Mouse (Mus musculus) MEL-GATA-1-ER (cell line): ENCODE results near the gene Trip6.

Source experiments
- DNase-seq: peaks from one replicate; pipeline ENCODE4 v3.0.0-alpha.2; 2012; ENCODE audit warnings: low read depth; ENCODE audit errors: extremely low read depth

Gene Trip6

DNA sequence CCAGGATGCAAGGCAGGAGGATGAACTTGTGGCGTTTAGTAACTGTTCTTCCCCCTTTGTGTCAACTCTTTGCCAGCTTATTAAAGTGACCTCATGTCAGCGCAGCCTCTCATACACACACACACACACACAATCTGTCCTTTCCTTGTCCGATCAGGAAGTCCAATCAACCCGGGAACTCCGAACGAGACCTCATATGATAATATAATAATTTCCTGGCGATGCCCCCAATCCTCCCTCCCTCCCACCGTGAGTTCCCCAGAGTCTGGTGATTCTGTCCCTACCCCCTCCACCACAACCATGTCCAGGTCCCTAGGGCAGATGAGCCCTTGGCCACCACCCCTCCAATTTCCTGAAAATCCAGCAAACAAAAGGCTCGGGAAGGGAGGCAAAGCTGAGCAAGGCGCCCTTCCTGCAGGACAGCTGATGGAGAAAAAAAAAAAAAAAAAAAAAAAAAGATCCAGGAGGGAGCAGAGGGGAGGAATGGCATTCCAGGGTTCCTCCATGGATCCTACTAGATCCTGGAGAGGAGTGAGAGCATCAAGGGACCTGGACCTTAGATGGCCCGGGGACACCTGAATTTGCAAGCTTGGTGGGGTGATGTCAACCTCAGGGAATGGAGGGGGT lies 24.6 kb upstream of the Trip6 start:
- no peak for DNase-seq

DNA sequence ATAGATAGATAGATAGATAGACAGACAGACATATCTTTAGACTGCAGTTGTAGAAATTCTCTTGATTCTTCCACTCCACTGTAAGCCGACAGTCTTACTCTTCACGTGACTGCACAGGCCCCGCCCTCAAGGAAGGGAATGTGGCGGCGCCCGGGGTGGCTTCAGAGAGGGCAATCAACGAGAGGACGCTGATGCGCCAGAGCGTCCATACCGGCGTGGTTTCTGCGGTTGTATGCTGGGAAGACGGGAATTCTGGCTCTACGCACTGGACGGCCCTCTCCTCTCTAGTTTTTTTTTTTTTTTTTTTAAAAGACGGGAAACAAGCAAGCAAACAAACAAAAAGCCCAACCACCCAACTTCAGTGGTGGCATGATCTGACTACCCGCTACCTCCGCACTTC lies 24.1 kb upstream of the Trip6 start:
- peak; percentile 58 for DNase-seq

DNA sequence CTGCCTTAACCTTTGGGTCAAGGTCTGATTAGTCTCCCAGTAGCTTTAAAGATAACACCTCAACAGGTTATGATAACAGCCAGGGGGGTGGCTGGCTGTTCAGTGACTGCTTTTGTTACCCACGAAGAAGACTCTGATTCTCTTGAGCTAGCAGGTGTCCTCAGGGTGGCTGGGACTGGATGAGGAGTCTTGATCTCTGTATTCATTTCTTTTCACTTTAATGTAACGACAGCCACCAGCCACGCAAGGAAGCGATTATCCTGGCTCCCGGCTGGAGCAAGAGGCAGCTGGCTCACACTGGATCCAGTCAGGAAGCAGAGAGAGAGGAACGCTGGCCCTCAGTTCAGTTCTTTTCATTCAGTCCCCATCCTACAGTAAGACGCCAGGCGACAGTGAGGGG lies 23.0 kb upstream of the Trip6 start:
- DNase-seq, result no peak

DNA sequence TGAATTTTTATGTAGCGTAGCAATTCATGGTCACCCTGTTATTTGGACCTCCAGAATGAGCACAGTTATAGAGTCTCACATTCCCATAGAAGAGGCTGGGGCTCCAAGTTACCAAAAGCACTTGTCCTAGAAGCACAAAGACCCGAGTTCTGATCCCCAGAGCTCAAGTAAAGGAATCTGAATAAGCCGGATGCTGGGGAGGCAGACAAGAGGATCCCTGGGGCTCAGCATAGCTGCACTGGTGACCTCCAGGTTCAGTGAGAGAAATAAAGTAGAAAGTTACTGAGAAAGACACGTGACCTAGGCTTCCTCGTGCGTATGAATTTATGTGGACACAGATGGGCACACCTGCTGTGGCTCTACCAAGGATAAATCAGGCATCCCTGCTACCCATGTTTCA lies 20.9 kb upstream of the Trip6 start:
- DNase-seq, result no peak

DNA sequence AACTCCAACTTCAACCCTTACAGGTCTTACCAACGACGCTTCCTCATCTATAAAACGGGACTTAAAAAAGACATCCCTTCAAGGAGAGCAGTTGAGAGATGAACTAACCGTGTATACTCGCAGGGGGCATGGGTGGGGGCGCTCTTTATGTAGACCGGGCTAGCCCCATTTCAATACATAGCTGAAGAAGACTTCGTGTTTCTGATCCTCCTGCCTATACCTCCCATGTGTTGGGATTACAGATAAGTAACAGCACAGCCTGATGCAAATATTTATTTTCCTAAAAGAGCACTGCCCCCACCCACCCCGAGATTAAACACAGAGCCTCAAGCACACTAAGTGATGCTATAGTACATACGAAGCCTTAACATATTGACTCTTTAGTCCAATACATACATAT lies 20.1 kb upstream of the Trip6 start:
- DNase-seq, result peak; percentile 17

DNA sequence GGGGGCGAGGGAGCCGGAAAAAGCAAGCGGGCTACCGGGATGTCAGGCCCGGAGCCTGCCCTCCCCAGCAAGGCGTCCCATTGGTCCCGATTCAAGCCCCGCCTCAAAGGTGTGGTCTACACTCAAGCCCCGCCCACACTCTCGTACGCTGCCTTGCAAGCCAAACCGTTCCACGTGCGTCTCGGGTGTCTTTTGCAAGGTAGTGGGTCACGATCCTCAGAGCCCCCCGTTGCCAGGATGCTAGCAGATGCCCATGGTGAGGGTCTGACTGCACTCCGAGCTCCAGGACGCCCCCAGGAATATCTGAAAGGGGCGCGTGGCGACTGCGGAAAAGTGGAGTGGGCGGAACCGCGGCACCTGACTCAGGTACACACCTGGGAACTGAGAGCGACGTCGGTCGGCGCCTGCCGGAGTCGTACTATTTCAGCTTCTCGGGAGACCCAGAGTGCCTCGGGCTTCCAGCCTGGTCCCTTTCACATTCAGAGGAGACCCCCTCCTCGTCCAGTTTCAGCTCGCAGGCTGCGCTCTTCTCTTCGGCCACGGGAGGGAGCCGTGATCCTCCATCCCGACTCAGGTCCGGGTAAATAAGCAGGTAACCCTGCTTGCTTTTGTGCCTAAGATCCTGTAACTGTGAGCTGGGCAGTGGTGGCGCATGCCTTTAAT lies 19.4 kb upstream of the Trip6 start, which contains the start of gene Slc12a9:
Gene Slc12a9 (minus strand): TSS at position 86 of the 663 bp plus-strand sequence.
- peak; percentile 70 for DNase-seq

DNA sequence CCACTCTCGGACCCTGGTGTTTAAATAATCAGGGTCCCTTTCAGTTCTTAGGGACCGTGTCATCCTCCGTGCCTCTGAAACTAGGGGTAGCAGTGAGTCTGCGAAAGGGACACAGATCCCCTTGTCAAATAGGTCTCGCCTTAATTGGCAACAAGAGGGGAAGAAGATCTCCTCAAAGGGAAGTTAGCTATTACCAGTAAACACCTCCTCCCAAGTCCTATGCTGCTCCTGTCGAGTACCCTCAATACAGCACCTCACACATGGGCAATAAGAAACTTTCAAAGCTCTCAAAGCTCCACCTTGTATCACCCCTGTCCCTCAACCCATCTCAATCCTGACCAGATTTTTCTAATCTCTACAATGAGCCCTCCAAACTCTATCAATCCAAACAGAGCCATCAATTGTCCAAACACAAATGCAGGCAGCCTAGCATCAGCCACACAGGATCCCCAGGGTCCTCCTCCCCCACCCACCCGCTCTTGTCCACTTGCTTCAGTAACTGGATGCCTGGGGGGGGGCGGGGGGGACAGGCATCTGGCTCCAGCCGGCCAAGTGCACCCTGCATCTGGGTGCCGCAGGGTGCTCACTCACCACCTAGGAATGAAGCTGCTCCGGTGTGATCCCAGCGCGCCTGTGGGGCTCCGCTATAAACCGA lies 18.8 kb upstream of the Trip6 start:
- peak; percentile 21 for DNase-seq

DNA sequence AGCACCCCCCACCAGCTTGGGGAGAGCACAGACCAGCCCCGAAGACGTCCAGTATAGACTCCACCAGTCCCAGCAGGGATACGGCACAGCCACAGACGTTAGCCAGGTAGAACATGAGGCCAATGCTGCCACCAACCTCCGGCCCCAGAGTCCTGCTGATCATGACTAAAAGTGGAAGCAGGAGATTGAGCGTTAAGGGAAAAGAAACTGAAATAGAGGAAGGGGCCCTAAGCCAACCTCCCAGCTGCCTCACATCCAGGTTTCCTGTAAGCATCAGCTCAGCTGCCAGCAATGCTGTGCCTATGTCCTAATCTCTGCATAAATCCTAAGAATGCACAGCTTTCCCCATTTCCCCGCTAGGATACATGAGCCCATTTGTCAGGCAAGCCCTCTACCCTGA lies 16.7 kb upstream of the Trip6 start:
- DNase-seq, result no peak

DNA sequence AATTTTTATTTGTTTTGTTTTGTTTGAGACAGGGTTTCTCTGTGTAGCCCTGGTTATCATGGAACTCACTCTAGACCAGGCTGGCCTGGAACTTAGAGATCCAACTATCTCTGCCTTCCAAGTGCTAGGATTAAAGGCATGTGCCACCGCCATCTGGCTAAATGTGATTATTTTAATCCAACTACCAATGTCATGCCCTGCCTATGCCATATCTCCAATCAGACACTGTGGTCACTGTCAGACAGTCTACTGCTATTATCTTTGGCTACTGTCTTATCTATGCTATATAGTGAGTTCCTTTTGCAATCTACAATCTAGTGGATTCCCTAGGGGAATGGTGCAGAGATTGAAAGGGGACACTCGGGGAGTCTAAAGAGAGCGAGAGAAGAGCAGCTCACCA lies 6.8 kb upstream of the Trip6 start:
- no peak for DNase-seq

DNA sequence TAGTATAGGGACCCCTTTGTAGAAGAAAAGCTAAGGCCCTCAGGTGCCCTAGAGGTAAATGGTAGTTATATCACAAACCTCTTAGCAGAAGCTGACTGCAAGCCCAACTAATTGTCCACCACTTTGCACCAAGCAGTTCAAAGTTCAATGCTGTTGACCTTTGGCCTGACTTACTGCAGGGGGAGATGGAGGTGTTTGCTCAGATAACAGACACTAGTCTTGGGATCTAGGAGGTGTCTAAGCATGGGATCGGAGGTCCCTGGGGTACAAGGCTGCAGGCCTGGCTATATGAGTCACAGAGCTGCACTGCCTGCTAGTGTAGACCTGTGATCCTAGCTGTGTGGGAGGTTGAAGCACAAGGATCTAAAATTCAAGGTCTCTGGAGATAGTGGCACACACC lies 4.4 kb upstream of the Trip6 start:
- DNase-seq, result no peak

DNA sequence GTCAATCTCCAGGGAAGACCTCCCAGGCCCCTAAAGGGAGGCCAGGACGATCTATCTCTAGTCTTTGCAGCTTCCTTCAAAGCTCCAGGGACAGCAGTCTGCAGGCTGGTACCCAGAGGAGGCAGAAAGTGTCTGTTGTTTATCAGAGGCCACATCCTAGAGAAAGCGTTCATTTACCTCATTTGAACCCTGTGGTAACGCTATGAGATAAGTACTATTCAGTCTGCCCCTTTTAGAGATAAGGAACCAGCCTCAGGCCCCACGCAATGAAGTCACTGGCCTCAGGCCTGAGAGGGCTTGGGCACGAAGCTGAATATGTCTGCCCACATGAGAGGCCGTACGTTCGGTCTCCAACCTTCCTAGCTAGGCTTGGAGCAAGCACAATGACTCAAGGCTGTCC lies 3.2 kb upstream of the Trip6 start:
- DNase-seq, result no peak

DNA sequence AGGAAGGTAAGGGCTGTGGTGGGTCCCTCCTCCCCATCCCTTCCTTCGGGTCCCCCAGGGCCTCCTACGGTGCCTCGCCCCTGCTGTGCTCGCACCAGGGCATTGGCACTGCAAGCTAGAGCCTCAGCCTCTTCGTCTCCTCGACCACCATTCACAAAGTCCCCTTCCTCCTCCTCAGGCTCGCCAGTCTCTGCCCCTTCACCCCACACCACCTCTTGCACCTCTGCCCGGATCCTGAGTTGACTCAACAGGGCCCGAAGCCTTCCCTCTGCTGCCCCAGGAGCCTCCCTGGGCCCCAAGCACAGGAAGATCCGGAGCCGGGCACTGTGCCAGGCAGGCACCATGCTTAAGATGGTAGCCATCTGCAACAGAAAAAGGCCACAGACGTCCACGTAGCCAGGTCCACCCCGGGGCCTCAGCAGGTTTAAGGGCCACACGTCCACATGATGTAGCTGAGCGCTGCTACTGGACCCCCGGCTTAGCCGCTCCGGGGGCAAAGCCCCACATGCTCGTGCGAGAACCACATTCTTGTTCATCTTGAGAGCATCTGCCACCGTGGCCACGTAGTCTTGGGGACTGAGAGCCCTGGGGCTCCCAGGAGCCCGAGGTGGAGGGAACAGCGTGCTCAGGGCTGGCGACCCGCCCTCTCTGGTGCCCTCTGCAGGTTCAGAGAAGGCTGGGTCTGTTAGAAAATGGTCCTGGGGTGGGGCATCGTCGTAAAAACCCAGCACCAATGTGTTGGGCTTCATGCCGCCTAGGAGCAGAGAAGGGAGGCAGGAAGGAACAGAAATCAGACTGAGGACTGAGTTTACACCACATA lies 1.1 kb upstream of the Trip6 start:
- no peak for DNase-seq

DNA sequence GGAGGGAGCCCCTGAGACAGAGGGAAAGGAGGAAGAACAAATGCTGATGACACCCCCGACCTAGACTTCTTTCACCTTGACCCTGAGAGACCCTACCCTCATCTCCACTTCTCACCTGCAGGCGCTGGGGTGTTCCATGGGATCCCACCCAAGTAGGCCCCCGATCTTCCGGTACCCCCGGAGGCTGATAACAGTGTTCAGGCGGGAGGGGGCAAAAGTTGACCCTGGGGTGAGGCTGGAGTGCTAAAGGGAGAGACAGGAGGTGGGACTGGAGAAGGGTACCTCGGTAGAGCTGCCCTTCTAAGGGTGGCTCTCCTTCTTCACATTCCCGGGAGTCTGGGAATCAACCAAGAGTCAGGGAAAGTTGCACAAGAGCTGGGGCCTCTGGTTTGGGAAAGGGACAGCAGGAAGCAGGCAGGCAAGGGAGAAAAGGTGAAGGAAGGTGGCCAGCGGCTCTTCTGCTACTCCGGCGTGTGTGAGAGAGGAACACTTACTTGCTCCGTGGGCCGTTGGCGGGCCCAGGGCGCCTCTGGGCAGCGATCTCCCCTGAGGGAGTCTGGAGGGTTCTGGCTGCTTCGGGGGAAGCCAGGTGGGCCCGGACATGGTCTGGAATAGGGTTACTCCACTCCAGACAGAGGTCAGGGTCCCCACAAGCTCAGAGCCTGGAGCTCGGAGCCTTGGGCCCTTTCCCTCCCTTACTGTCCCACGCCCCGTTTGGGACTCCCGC lies 575 bp downstream of the Trip6 start:
- DNase-seq, result no peak

DNA sequence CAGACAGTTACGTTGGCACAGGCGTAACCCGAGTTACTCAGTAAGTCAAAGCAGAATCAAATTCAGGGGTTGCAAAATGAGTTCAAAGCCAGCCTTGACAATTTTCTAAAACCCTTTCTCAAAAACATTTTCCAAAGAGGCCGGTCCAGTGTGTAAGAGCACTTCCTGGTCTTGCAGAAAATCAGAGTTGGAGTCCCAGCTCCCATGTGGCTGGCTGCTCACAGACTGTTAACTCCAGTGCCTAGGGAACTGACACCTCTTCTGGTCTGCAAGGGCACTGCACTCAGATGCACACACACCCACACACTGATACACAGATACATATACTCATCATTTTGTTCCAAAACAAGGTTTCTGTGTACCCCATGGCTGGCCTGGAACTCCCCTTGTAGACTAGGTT lies 5.8 kb downstream of the Trip6 start:
- no peak for DNase-seq

DNA sequence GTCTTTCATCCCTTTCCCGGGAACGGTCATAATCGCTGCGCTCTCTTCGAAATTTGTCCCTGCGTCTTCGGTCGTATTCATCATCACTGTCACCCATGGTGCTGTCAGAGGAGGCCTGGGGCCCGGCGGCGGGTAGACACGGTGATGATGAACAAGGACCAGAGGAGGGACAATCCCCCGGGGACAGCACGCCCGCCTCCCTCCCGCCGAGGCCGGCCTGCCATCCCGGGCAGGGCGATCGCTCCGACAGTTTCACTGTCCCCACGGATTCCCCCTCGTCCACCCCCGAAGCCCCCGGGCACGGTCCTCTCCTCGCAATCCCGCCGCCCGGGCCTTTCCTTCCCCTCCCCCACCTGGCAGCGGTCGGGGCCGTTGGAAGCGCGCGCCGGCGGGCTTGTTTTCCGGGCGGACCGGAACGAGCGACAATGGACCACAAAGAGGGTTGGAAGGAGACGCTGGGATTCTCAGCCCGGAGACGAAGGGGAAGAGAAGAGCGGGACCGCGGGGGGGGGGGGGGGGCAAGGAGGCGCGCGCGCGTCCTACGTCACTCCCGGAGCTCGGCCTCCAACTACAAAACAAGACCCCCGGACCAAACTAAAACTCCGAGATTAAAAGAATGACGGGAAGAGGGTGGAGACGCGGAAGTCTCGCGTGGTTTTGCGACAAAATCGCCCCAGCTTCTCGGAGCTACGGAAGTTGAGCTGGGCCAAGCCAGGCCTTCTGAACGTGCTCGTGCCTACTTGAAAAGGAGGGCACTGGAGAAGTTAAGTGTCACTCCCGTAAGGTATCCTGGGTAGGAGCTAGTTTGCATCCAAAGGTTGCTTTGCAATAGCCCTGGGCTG lies 6.9 kb downstream of the Trip6 start, which contains the start of gene Srrt:
Gene Srrt (minus strand): TSS at position 604 of the 842 bp plus-strand sequence.
- DNase-seq, result peak; percentile 97

DNA sequence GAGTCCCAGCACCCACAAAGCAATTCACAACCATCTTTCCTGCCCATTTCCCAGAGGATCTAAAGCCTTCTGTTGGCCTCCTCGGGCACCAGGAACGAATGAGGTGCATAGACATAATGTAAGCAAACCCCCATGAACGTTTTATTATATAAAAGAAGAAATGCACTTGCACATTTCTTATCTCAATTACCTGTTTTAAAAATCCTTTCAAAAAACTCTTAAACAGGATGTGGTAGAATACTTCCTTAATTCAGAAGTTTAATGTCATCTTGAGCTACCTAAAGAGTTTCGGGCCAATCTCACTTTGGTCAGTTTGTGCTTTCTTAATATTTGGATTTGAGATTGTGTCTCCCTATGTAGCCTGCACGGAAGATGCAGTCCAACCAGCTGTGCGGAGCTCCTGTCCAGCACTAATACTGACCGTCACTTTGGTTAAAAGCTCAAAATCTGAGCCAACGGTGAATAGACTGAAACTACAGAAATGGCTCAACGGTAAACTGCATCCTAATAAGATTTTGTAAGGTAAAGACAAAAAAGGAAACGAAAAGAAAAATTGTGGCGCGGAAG lies 7.7 kb downstream of the Trip6 start:
- DNase-seq, result no peak

DNA sequence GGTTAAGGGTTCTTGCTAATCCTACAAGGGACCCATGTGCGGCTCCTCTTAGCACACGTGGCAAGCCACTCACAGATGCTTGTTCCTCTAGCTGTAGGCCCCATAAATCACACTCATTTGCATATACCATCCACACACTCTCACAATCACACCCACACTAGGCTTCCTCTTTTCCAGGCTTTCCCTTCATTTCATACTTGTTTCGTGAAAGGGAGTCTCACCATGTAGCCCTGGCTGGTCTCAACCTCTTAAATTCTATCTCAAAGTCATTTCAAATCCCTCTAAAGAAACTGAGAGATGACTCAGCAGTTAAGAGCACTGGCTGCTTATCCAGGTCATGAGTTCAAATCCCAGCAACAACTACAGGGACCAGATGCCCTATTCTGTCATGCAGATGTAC lies 8.4 kb downstream of the Trip6 start:
- no peak for DNase-seq

DNA sequence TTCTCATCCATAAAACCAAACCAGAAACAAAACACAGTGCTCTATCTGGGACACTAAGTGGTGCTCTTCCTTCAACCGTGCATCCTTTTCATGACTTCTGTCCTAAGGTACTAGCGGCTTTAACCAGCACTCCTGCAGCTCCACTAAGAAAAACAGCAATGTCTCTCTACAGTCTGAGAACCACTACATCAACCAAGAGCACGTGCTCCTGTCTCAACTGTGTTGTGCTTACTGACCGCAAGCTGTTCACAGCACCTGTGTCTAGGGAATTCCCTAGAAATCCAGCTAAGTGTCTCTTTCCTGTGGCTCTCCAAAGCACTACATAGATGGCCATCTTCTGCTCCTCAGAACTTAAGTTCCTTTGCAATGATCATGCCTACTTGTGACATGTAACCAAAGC lies 9.4 kb downstream of the Trip6 start:
- no peak for DNase-seq

DNA sequence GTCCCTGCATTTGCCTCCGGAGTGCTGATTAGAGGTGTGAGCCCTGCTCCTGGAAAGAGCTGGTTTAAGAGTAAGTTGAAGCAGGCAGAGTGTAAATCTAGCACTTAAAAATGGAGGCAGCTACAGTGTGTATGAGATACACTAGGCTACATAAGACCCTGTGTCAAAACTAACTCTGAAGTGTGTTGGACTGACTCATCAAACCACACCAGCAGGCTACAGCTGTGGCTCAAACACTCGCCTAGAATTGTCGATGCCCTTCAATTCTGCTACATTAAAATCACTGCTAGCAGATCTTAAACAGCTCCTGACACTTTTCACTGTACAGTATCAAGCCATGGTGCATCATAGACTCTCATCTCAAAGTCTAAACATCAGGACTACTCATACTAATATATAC lies 10.0 kb downstream of the Trip6 start:
- no peak for DNase-seq

DNA sequence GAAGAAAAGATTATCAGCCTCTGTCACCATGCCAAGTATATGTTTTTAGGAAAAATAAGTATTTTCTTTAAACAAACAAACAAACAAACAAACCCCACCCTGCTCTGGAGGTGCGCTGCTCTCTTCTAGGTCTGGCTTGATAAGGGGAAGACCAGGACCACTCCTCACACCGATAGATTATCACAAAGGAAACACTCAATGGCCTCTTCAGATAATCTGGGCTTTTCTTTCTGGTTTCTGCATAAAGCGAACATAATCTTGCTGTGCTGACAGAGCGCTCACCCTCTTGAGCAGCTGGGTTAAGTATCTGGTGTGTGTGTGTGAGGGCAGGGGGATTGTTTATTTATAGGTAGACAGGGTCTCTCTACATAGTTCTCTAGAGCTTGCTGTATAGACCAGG lies 10.6 kb downstream of the Trip6 start:
- no peak for DNase-seq
